Mouse (Mus musculus) erythroblast, embryonic 14.5 days (primary cell): ENCODE data around the gene Anxa6.

Source experiments
- GATA1 ChIP-seq: IDR thresholded peaks from 2 replicates; pipeline ENCODE4 v1.6.1; 2012; ENCODE audit warnings: low read length, inconsistent platforms, mixed read lengths
- TAL1 ChIP-seq: IDR thresholded peaks from 3 replicates; pipeline ENCODE4 v1.6.1; 2012; ENCODE audit warnings: low read length, inconsistent platforms, mixed read lengths

DNA sequence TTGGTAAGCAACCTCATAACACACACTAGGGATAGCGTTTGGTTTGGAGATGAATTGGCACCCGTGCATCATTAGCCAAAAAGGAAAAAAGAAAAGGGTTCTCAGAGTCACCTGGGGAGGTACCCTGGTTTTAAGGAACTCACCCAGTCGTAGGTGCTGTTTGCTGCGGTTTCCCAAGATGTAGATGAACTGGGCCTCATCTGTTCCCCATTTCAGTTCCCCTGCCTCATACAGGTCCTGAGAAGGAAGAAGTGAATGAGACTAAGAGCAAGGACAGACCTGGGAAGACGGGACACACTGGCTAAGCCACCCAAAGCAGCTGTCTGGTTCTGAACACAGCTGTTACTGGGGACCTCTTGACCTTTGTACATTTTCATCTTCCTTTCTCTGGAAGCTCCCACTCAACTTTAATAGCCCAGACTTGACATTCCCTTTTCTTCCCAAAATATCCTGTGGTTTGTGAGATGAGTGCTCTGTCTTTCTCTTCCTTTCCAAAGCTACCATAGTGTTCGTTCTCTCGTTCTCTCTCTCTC lies 28.2 kb downstream of the Anxa6 start:
- no peak for TF ChIP-seq TAL1
- no peak for TF ChIP-seq GATA1
